Mouse (Mus musculus) thymus, postnatal 36 days (tissue): ENCODE measurements around the gene Zfp64.

Source experiments
- DNase-seq, 2 experiments: peaks; one replicate each; pipeline ENCODE4 v3.0.0; 2022; ENCODE audit warnings: mixed read lengths in 2 of 2

Gene Zfp64

GRCm38 (mm10) chr2:168954835-168955716 is at the start of gene Zfp64:
TSS of gene Zfp64 (minus strand) at chr2:168955587.
- DNase-seq = peak; percentile 90 to 94

GRCm38 (mm10) chr2:168992642-168993420 is 37.4 kb upstream of the Zfp64 start:
- DNase-seq = peak; percentile 44 to 48

GRCm38 (mm10) chr2:168990957-168991356 is 35.6 kb upstream of the Zfp64 start:
- DNase-seq = no peak

- no peak for DNase-seq
These were observed 34.8 kb upstream of the Zfp64 start for GRCm38 (mm10) chr2:168990061-168990753.

GRCm38 (mm10) chr2:168988056-168988455 is 32.7 kb upstream of the Zfp64 start:
- DNase-seq = no peak

- no peak for DNase-seq
These were observed 32.0 kb upstream of the Zfp64 start for GRCm38 (mm10) chr2:168987421-168987820.

- DNase-seq = no peak
These were observed 26.6 kb upstream of the Zfp64 start for GRCm38 (mm10) chr2:168981951-168982350.

GRCm38 (mm10) chr2:168981448-168981847 is 26.1 kb upstream of the Zfp64 start:
- no peak for DNase-seq

- no peak for DNase-seq
These were observed 25.5 kb upstream of the Zfp64 start for GRCm38 (mm10) chr2:168980859-168981258.

- DNase-seq = no peak
These were observed 24.4 kb upstream of the Zfp64 start for GRCm38 (mm10) chr2:168979742-168980141.

GRCm38 (mm10) chr2:168978031-168978430 is 22.6 kb upstream of the Zfp64 start:
- no peak for DNase-seq

GRCm38 (mm10) chr2:168970131-168970530 is 14.7 kb upstream of the Zfp64 start:
- DNase-seq = no peak

GRCm38 (mm10) chr2:168968136-168968925 is 12.9 kb upstream of the Zfp64 start:
- no peak for DNase-seq

GRCm38 (mm10) chr2:168966525-168966924 is 11.1 kb upstream of the Zfp64 start:
- no peak for DNase-seq

- no peak for DNase-seq
These were observed 9.5 kb upstream of the Zfp64 start for GRCm38 (mm10) chr2:168964849-168965248.

- DNase-seq = no peak
These were observed 6.6 kb upstream of the Zfp64 start for GRCm38 (mm10) chr2:168961729-168962666.

- no peak for DNase-seq
These were observed 5.4 kb upstream of the Zfp64 start for GRCm38 (mm10) chr2:168960814-168961213.

GRCm38 (mm10) chr2:168959339-168959885 is 4.0 kb upstream of the Zfp64 start:
- DNase-seq = no peak

GRCm38 (mm10) chr2:168955850-168956346 is 511 bp upstream of the Zfp64 start:
- DNase-seq = peak in 1 of 2 experiments; percentile 13

GRCm38 (mm10) chr2:168954376-168954775 is 1.0 kb downstream of the Zfp64 start:
- DNase-seq = peak in 1 of 2 experiments; percentile 13

- no peak for DNase-seq
These were observed 6.9 kb downstream of the Zfp64 start for GRCm38 (mm10) chr2:168948506-168948905.
